Mouse (Mus musculus) right cerebral cortex, adult 18-20 months (tissue): Measurements from ENCODE around the gene Hoxb5.

ENCODE experiments used
- DNase-seq: peaks from one replicate; pipeline ENCODE4 v3.0.0; 2022; ENCODE audit warnings: mixed read lengths

The Hoxb5 gene

DNA sequence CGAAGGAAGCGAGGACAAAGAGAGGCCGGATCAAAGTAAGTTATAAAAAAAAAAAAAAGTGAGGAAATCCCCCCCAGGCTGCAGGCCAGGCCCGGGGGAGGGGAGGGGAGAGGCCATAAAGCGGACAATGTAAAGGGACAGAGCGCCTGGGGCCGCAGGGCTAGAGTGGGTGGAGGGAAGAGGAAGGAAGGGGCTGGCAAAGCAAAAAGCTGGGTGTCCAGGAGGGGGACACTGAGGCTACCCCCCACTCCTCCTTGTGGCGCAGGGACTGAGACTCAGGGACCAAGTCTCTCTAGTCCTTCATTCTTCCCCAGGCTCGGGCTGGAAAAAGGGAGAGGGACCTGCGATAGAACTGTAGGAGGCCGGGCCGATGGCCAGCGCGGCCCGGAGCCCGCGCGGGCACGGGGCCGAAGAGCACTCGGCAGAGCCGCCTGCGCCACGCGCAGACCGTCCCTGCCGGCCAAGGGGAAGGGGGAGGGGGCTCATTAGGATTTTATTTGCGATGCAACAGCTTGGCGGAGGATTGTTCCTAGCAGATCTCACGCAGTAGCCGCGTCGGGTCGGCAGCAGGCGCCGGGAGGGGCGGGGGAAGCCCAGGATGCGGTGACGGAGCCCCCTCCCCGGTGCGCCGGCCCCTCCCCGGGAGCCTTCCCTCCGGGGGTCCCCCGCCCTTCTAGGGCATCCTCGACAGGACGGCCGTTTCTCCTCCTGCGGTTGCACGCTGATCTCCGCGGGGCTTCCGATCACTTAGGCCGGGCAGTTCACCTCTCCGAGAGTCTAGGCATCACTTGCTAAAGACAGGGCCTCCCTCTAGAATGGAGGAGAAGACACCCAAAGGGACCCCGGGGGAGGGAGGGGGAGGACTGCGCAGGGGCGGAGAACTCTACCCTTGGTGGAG, 30.9 kb upstream of the Hoxb5 start:
- no peak for DNase-seq

DNA sequence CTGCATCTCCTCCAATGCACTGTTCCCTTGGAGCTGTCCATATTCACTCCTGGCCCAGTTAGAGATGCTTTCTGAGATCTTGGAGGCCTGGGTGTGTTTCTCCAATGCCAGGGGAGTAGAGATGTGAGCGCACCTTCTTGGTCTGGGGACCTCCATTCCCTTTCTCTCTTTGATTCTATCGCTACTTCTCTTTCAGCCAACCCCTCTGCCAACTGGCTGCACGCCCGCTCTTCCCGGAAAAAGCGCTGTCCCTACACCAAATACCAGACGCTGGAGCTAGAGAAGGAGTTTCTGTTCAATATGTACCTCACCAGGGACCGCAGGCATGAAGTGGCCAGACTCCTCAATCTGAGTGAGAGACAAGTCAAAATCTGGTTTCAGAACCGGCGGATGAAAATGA, 28.7 kb upstream of the Hoxb5 start:
- no peak for DNase-seq

DNA sequence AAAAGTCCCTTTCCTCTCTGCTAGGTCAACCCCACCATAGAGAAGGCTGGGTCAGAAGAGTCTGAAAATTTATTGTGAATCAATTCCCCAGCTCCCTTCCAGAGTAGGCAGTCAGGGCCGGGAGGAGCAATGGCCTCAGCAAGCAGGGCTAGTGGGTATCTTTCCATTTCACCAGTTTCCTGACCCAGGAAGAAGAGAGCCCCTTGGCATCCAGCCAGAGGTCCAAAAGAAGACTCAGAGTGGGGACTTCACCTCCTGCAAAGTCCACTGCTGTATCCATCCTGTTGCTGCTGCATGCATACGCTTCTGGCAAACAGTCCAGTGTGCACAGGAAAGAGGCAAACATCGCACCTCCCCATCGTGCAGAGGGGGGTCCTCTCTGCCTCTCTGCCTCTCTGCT, 27.2 kb upstream of the Hoxb5 start:
- DNase-seq: no peak

DNA sequence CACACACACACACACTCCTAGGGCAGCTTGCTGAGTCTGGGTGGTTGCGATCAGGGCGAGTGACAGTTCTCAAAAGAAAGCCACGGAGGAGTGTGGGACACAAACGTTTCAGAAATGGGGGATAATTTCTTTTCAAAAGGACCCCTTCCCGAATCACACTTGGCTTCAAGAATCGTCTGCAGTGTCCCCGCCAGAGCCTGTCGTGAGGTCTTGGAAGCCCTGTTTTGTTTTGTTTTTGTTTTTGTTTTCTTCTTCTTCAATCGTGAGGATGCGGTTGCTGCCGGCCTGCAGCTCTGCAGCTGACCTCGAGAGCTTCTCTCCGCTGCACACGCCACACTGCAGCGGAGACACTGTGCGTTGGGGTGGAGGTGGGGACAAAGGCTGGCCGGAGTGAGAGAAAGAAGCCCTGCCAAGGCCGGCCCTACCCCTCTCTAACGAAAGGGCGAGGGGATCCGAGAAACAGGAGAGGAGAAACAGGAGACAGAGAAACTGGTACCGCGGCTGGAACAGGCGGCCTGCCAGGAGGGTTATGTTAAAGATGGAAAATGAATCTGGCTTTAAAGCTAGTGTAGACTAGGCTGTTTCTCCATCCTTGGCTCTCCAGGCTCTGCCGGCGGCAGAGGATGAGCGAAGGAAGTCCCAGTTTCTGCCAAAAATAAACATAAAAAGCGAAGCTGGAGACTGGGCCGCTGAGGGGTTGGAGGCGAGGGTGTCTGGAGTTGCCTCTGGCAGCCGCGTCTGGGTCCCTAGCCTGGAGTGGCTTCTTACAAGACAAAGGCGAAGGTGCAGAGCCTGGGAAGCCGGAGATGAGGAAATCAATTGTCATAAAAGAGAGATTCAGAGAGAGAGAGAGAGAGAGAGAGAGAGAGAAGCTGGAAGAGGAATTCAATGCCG, 25.7 kb upstream of the Hoxb5 start:
- no peak for DNase-seq

DNA sequence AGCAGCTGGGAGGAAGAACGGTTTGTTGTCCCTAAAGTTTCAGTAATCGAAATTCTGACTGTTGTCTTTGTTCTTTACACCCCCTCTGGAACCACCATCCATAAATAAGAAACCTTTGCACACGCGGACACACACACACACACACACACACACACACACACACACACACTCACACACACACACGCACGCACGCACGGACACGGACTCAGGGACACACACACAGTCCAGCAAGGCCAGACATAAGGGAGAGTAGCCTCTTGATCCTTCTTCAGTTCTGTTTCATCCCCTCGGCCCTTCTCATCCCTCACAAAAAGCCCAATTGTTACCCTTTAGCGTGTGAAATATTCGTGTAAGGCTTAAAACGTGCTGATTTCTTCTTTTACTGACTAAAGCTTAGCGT, 24.8 kb upstream of the Hoxb5 start:
- DNase-seq: no peak

DNA sequence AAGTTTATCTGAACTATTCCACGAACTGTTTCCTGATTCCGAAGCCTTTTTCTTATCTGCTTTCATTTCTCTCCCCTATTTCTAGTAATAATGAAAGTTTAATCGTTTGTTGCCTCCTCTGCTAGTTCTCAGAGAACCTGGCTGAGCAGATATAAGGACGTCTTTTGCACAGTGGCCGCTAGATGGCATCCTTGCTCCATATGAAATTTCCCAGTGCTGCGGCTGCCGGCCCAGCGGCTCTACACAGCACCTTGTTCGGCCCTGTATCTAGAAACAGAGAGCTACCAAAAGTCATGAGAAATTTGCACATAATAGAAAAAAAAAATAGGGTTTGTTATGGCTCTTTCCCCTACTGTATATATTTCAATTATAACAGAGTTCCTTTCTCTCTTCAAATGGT, 24.4 kb upstream of the Hoxb5 start:
- peak; percentile 78 for DNase-seq

DNA sequence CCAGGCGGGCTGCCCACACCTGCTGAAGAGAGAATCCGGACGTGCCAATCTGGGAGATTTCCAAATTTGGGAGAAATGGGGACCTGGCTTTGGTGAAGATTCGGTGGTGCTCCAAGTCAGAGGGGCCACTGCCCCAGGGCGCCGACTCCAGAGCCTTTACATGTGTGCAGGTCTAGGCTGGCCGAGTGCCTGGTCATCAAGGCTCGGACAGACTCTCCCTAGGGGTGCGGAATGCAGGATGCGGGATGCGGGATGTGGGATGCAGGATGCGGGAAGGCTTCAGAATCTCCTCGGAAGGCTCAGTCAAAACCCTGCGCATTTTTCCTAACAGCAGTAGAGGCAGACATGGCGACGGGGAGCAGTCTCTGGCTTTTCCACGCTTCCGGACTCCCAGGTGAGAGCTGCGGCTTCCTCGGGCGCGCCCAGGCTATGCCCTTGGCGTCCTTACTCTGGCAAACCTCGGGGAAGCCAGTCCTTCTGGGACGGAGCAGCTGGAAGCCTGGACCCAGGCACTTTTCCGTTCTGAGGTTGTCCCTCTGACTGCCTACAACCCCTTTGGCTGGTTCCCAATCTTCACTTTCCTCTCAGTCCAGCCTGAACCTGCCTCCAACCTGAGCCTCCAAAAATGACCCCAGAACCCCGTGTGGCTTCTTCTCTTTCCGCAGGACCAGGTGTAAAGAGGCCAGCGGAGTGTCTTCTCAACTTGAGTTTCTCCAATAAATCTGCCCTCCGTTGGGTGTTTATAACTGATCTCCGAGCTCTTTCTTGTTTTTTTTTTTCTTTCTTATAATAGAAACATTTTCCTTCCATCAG, 23.5 kb upstream of the Hoxb5 start:
- no peak for DNase-seq

DNA sequence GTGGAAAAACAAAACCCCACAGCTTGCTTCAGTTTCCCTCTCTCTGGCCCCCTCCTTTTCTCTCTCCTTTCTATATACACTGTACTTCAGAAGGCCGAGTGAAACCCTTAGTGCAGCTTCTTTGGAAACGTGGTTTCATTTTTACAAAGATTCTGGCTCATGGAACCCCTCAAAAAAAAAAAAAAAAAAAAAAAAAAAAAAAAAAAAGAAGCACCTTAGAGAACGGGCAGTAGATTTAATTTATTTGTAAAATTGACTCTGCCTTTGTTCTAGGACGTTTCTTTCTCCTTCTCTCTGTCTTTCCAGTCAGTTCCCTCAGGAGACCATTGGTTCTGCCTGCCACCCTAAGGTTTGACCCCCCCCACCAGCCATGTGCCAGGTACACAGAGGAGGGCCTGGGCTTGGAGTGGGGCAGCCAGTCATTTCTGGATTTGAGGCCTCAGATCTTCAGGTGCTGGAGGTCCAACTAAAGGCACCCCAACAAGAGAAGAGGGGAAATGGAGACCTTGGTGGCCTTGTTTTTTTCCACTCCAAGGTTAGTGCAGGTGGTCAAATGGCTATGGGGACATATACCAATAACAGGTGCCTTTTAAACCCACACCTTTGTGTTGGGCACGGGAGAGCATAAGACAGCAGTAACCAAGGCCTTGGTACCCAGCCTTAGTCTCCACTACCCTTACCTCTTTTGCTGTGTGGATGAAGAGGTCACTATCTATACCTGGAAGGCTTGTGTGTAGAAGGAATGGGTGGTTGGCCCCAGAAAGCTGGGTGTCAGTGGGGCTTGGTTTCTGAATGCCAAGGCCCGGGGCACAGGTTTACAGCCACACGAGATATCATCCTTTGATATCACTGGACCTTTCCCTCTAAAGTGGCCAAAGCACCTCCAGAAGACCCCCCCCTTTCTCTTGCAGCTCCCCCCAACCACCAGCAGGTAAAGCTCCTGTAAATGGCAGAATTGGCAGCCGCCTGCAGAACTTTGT, 22.4 kb upstream of the Hoxb5 start:
- no peak for DNase-seq

DNA sequence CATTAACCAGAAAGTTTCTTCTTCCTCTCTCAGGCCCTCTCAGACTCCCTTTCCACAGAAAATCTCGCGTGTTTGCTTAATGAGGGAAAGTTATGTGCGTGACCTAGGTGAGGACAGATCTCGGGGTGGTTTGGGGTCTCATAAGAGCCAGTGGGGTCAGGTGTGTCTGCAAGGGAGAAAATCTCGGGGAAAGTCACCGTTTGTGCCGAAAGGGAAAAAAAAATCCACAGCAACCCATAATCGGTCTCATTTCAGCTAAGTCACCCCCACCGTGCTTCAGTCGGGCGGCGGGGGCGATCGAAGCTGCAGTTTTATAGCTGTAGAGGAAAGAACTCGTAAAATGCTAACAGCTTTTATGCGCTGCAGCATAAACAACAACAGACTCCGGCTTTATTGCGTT, 21.7 kb upstream of the Hoxb5 start:
- no peak for DNase-seq

DNA sequence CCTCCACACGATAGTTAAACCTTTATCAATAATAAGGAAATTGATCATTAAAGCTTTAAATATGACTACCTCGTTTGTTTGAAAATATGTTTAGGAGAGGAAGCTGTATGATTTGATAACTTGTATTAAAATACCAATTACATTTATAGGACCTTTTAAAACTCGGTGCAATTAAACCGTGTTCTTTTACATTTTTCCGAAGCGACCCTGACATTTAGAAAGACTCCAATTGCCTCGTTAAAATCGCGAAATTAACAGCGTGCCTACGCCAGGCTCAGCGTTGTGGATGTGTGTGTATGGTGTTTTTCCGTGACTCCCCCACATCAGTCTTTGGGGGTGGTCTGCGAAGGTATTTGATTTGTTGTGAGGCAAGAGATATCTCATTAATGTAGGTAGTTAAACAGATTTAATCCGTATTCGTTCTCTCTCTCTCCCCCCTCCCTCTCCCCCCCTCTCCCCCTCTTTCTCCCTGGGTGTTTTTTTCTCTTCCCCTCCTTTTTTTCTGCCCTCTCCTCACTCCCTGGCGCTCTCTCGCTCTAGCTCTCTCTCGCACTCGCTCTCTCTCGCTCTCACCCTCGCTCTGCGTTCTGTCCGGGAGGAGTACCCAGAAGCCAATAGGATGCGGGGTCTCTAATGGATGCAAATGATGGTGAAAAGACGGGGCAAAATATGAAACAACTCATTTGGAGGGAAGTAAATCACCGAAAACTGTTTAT, 21.1 kb upstream of the Hoxb5 start, which contains the start of gene Hoxb8:
Hoxb8 (plus strand) TSS at position 51 of the 716 bp plus-strand sequence.
- no peak for DNase-seq

DNA sequence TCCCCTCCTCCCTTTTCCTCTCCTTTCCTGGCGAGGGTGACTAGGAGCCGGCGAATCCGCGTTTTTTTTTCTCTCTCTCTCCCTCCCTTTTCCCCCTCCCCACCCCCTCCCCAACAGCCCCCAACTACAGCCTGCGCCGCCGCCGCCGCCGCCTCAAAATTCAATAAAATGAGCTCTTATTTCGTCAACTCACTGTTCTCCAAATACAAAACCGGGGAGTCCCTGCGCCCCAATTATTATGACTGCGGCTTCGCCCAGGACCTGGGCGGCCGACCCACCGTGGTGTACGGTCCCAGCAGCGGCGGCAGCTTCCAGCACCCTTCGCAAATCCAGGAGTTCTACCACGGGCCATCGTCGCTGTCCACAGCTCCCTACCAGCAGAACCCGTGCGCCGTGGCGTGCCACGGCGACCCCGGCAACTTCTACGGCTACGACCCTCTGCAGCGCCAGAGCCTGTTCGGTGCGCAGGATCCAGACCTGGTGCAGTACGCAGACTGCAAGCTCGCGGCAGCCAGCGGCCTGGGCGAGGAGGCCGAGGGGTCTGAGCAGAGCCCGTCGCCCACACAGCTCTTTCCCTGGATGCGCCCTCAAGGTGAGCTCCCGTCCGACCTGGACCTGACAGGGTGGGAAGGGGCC, 20.2 kb upstream of the Hoxb5 start:
- no peak for DNase-seq

DNA sequence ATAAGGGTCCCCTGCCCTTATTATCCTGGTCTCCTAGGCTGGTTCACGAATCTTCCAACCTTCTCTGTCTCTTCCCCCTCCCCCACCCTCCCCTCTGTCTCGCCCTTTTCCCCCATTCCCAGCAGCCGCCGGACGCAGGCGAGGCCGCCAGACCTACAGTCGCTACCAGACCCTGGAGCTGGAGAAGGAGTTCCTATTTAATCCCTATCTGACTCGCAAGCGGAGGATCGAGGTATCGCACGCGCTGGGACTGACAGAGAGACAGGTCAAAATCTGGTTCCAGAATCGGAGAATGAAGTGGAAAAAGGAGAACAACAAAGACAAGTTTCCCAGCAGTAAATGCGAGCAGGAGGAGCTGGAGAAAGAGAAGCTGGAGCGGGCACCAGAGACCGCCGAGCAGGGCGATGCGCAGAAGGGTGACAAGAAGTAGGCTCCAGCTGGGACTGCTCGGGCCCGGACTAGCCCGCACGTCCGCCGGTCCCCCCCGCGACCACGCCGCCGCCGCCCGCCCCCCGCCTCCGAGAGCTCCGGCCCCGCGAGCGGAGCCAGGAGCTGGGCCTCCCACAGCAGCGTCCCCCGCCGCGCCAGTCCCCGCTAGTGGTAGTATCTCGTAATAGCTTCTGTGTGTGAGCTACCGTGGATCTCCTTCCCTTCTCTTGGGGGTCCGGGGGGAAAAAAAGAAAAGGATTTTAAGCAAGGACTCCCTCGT, 18.9 kb upstream of the Hoxb5 start:
- no peak for DNase-seq

DNA sequence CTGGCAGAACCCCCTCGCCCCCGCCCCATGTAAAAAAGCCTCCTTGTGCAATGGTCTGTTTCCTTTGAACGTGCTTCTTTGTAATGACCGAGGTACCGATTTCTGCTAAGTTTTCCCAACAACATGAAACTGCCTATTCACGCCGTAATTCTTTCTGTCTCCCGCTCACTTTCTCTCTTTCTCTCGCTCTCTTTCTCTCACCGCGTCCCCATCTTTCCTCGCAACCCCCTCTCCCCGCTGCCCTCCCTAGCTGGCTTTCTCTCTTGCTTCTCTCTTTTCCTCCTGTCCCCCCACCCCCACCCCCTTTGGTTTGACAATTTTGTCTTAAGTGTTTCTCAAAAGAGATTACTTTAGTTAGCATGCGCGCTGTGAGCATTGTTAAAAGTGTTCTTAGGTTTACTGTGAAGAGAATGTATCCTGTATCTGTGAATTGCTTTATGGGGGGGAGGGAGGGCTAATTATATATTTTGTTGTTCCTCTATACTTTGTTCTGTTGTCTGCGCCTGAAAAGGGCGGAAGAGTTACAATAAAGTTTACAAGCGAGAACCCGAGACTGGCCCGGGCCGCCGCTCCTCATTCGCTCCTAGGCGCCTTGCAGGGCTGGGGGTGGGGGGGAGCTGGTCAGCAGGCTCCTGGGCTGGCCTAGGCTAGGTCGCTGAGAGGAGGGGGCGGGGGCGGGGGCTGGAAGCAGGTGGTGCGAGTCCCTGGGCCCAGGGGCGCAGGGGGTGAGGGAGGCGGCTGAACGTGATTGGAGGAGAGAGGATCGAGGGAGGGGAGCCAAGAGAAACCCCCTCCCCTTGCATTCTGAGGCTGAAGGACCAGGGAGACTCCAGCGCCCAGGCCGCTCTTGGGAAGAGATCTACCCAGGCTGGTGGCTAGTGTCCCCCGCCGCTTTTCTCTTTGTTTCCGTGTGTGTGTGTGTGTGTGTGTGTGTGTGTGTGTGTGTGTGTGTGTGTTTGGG, 18.1 kb upstream of the Hoxb5 start:
- DNase-seq: no peak

DNA sequence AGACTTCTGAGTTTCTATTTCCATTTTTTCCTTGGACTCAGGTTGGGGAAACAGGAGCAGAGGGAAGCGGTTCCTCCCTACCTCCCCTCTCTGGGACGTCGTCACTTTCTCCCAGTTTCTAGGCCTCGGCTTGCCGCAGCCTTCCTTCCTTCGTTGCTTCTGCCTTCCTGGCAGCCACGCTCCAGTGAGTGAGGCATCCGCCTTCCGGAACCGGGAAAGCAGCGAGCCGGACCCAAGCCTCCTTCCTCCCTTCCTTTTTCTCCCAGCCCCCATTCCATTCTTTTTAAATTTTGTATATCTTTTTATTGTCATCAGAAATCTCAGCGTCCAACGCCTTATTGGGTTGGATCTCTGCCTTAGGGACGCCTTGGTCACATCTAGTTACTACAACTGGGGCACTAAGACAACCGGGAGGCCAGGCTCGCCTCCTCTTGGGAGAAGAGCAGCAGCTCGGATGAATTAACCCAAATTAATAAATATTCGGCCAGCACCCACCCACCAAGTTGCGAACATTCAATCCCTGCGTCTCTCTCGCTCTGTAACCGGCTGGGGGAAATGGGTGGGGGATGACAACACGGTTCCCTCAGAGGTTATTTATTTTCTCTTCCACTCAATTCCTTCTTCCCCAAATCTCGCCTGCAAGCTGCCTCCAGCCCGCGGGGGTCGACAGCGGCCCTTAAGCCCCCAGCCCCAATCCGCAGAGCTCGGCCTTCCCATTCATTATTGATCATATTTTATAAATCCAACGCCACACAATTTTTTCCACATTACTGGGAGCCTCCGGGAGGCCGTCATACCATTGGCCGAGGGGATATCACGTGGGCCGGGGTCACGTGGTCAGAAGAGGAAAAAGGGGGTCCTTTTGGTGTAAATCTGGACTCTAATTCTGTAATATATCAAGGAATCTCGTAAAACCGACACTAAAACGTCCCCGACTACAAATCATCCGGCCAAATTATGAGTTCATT, 17.1 kb upstream of the Hoxb5 start, which contains the start of gene Hoxb7:
Hoxb7 (plus strand) TSS at position 853 of the 968 bp plus-strand sequence.
- no peak for DNase-seq

DNA sequence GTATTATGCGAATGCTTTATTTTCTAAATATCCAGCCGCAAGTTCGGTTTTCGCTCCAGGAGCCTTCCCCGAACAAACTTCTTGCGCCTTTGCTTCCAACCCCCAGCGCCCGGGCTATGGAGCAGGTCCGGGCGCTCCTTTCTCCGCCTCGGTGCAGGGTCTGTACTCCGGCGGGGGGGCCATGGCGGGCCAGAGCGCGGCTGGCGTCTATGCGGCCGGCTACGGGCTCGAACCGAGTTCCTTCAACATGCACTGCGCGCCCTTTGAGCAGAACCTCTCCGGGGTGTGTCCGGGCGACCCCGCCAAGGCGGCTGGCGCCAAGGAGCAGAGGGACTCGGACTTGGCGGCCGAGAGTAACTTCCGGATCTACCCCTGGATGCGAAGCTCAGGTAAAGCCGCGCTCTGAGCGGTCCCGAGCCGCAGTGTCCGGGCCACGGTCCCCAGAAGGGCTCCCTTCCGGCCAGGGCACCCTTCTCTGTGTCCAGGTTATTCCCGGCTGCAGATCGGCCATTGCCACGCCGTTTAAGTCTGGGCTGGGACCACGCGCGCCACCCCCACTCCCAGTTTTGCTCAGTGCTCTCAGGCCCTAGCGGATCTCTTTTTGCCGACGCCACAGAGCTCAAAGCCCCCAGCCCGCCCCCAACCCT, 16.3 kb upstream of the Hoxb5 start:
- no peak for DNase-seq

DNA sequence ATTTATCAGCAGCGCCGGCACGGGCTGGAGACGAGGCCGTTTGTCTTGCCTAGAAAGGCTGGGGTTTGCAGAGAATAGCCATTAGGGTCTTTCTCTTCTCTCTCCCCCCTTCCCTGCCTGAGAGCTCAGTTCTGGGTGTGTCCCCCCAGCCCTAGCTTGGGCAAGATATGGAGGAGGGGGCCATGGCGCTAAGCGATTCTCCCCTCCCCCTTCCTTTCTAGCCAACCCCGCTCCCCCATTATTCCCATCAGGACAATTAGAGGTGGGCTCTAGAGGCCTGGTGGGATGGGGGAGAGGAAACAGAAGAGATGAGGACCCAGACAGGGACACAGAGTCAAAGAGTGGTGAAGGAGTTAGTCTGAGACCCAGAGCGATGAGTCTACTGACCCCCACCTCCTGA, 15.7 kb upstream of the Hoxb5 start:
- DNase-seq: no peak
